Mouse (Mus musculus) forebrain, embryonic 14.5 days (tissue): ENCODE measurements at regions not wholly inside any gene's neighbourhood (a gene's known extent, or its start where the extent isn't known, plus 50 kb on each side); places are given as distances from the start of the nearest gene placed in this dataset.

Source experiments
- ATAC-seq: fragments of 200-750 bp; cut with Nextera tagmentation; 2 replicates; pipeline ENCODE4 v1.8.0; 2017; ENCODE audit warnings: mild to moderate bottlenecking, moderate library complexity
- DNase-seq: peaks from one replicate; pipeline ENCODE4 v3.0.0-alpha.2; 2015; ENCODE audit warnings: low spot score
- H3K27ac ChIP-seq: fragments of 300-500 bp; sonication (generic); 2 replicates; pipeline ENCODE4 v1.5.1; 2014; ENCODE audit warnings: low read depth, mild to moderate bottlenecking, control low read depth, low read length, moderate library complexity
- H3K27me3 ChIP-seq: fragments of 300-500 bp; sonication (generic); replicated peaks from 2 replicates; pipeline ENCODE4 v1.6.1; 2014; ENCODE audit warnings: low read length, control low read depth, mixed read lengths; ENCODE audit not compliant: control insufficient read depth, insufficient read depth
- H3K36me3 ChIP-seq: fragments of 300-500 bp; sonication (generic); 2 replicates; pipeline ENCODE4 v1.6.1; 2014; ENCODE audit warnings: low read length, control low read depth; ENCODE audit not compliant: control insufficient read depth, insufficient read depth
- H3K4me1 ChIP-seq: fragments of 300-500 bp; sonication (generic); 2 replicates; pipeline ENCODE4 v1.6.1; 2014; ENCODE audit warnings: antibody characterized with exemption, low read length, control low read depth; ENCODE audit not compliant: control insufficient read depth, insufficient read depth
- H3K4me2 ChIP-seq: fragments of 300-500 bp; sonication (generic); 2 replicates; pipeline ENCODE4 v1.6.1; 2014; ENCODE audit warnings: mild to moderate bottlenecking, control low read depth, low read length
- H3K4me3 ChIP-seq: fragments of 300-500 bp; sonication (generic); 2 replicates; pipeline ENCODE4 v1.5.1; 2014; ENCODE audit warnings: low read depth, low read length, control low read depth
- H3K9ac ChIP-seq: fragments of 300-500 bp; sonication (generic); 2 replicates; pipeline ENCODE4 v1.6.1; 2014; ENCODE audit warnings: mild to moderate bottlenecking, low read length, control low read depth, moderate library complexity
- H3K9me3 ChIP-seq: fragments of 300-500 bp; sonication (generic); replicated peaks from 2 replicates; pipeline ENCODE4 v1.6.1; 2016; ENCODE audit warnings: low read length, control low read depth, mixed read lengths; ENCODE audit not compliant: control insufficient read depth
- WGBS: fragments of 180-500 bp; shearing (Covaris S2); extraction: QIAGEN DNeasy Blood & Tissue Kit; methylation state at CpG from one replicate; pipeline ENCODE4 v1.1.7; 2014; 5-methylcytosine and 5-hydroxymethylcytosine counted together

GRCm38 (mm10) chr1:125488915-125489730 is 53.6 kb upstream of the Actr3 start:
- H3K4me3 ChIP-seq = no peak overlapping the region
- DNase-seq (no peak), ATAC-seq (no peak)
- H3K9me3 ChIP-seq = no peaks in the 10 kb centered on the region
- 87% methylated on average over 5 of the region's 5 CpGs for WGBS
- no peak overlapping the region for H3K27ac ChIP-seq
- H3K27me3 ChIP-seq = no peaks in the 10 kb centered on the region
- H3K9ac ChIP-seq = no peak overlapping the region
- H3K4me1 ChIP-seq = no peaks in the 10 kb centered on the region
- H3K4me2 ChIP-seq = no peak overlapping the region
- no peaks in the 10 kb centered on the region for H3K36me3 ChIP-seq

GRCm38 (mm10) chr1:125491014-125491413 is 55.5 kb upstream of the Actr3 start:
- WGBS = 89% methylated on average over 5 of the region's 5 CpGs

GRCm38 (mm10) chr1:125494598-125494997 is 59.1 kb upstream of the Actr3 start:
- H3K9me3 ChIP-seq = no peaks in the 10 kb centered on the region
- H3K4me3 ChIP-seq = no peak overlapping the region
- H3K9ac ChIP-seq = no peak overlapping the region
- H3K4me1 ChIP-seq = no peaks in the 10 kb centered on the region
- H3K36me3 ChIP-seq = no peaks in the 10 kb centered on the region
- no peak overlapping the region for H3K27ac ChIP-seq
- ATAC-seq (no peak), DNase-seq (no peak)
- WGBS = 93% methylated on average over 6 of the region's 6 CpGs
- no peak overlapping the region for H3K4me2 ChIP-seq
- no peaks in the 10 kb centered on the region for H3K27me3 ChIP-seq

More at GRCm38 (mm10) chr1:125491014-125491413, 55.5 kb upstream of the Actr3 start:
- Histone ChIP-seq H3K4me2 (no peak overlapping the region), H3K4me3 (no peak overlapping the region), H3K27ac (no peak overlapping the region), H3K4me1 (no peaks in the 10 kb centered on the region), H3K27me3 (no peaks in the 10 kb centered on the region), H3K9me3 (no peaks in the 10 kb centered on the region), H3K9ac (no peak overlapping the region), H3K36me3 (no peaks in the 10 kb centered on the region)
- DNase-seq = no peak
- ATAC-seq = no peak

GRCm38 (mm10) chr1:125495320-125496083 is 60.0 kb upstream of the Actr3 start:
- DNase-seq (no peak), ATAC-seq (no peak)
- Histone ChIP-seq H3K9ac (no peak overlapping the region), H3K4me3 (no peak overlapping the region), H3K4me2 (no peak overlapping the region), H3K27me3 (no peaks in the 10 kb centered on the region), H3K9me3 (no peaks in the 10 kb centered on the region), H3K27ac (no peak overlapping the region), H3K36me3 (no peaks in the 10 kb centered on the region), H3K4me1 (no peaks in the 10 kb centered on the region)
- 90% methylated on average over 12 of the region's 13 CpGs for WGBS

GRCm38 (mm10) chr1:125497006-125497405 is 61.5 kb upstream of the Actr3 start:
- no peak for ATAC-seq
- no peaks in the 10 kb centered on the region for H3K4me1 ChIP-seq
- H3K27me3 ChIP-seq = no peaks in the 10 kb centered on the region
- no peak overlapping the region for H3K4me2 ChIP-seq
- H3K4me3 ChIP-seq = no peak overlapping the region
- DNase-seq = peak; percentile 5
- H3K9ac ChIP-seq = no peak overlapping the region
- 85% methylated on average over 9 of the region's 9 CpGs for WGBS
- no peak overlapping the region for H3K27ac ChIP-seq
- no peaks in the 10 kb centered on the region for H3K9me3 ChIP-seq
- H3K36me3 ChIP-seq = no peaks in the 10 kb centered on the region

- H3K9ac ChIP-seq = no peak overlapping the region
- no peaks in the 10 kb centered on the region for H3K36me3 ChIP-seq
- H3K4me1 ChIP-seq = no peaks in the 10 kb centered on the region
- no peak overlapping the region for H3K4me2 ChIP-seq
- no peak for DNase-seq
- 93% methylated on average over 4 of the region's 4 CpGs for WGBS
- no peaks in the 10 kb centered on the region for H3K27me3 ChIP-seq
- H3K9me3 ChIP-seq = no peaks in the 10 kb centered on the region
- no peak for ATAC-seq
- H3K27ac ChIP-seq = no peak overlapping the region
- H3K4me3 ChIP-seq = no peak overlapping the region
Measured at GRCm38 (mm10) chr1:125501964-125502517, 58.4 kb upstream of the Slc35f5 start.

- no peaks in the 10 kb centered on the region for H3K4me1 ChIP-seq
- no peaks in the 10 kb centered on the region for H3K27me3 ChIP-seq
- no peak overlapping the region for H3K4me2 ChIP-seq
- no peaks in the 10 kb centered on the region for H3K9me3 ChIP-seq
- ATAC-seq (no peak), DNase-seq (no peak)
- H3K36me3 ChIP-seq = no peaks in the 10 kb centered on the region
- H3K9ac ChIP-seq = no peak overlapping the region
- no peak overlapping the region for H3K4me3 ChIP-seq
- WGBS = 88% methylated on average over 4 of the region's 4 CpGs
- no peak overlapping the region for H3K27ac ChIP-seq
Measured at GRCm38 (mm10) chr1:125503878-125504277, 56.5 kb upstream of the Slc35f5 start.

GRCm38 (mm10) chr1:125507786-125508514 is 52.4 kb upstream of the Slc35f5 start:
- 86% methylated on average over 5 of the region's 5 CpGs for WGBS
- Histone ChIP-seq H3K4me2 (no peak overlapping the region), H3K4me3 (no peak overlapping the region), H3K36me3 (no peaks in the 10 kb centered on the region), H3K27ac (no peak overlapping the region), H3K4me1 (no peaks in the 10 kb centered on the region), H3K27me3 (no peaks in the 10 kb centered on the region), H3K9ac (no peak overlapping the region), H3K9me3 (no peaks in the 10 kb centered on the region)
- ATAC-seq (no peak), DNase-seq (no peak)
